Mouse (Mus musculus) CD4-positive naive resting alpha-beta T cell, adult 57 days (primary cell): ENCODE data around the gene Psmf1. TPM values are rescaled to one million over a fixed set of nuclear protein-coding genes. Genes with fewer than 3 reads are reported as not detected.

Experiments used
- total RNA-seq: library from RNA; stranded (reverse); gene quantifications from one replicate; pipeline ENCODE4 v1.2.4, GENCODE M21; 2023

The Psmf1 gene
- total RNA-seq, result 50.2 TPM

GRCm38 (mm10) chr2:151743845-151744244 lies at the start of gene Psmf1:
TSS of gene Psmf1 (minus strand) at chr2:151744186.

GRCm38 (mm10) chr2:151701231-151702145 lies 42.5 kb downstream of the Psmf1 start, which contains the start of gene Tmem74b:
TSS of gene Tmem74b (plus strand) at chr2:151702008.

GRCm38 (mm10) chr2:151668433-151668832 lies 75.6 kb downstream of the Psmf1 start, which contains the start of gene Rad21l:
TSS of gene Rad21l (minus strand) at chr2:151668533.

Other genes starting within 250 kb of the Psmf1 start
- 176 TPM for gene Fkbp1a, start 201.7 kb downstream of the Psmf1 start, total RNA-seq
- gene Sdcbp2, start 171.6 kb downstream of the Psmf1 start, total RNA-seq, result 11.5 TPM
- gene Snph, start 111.6 kb downstream of the Psmf1 start, total RNA-seq, result 9.8 TPM
- gene Rad21l, start 75.7 kb downstream of the Psmf1 start, total RNA-seq, result not detected
- gene Tmem74b, start 42.2 kb downstream of the Psmf1 start, total RNA-seq, result not detected
- gene Rspo4, start 98.7 kb upstream of the Psmf1 start, total RNA-seq, result not detected
- gene Angpt4, start 167.0 kb upstream of the Psmf1 start, total RNA-seq, result not detected
- gene Fam110a, start 236.0 kb upstream of the Psmf1 start, total RNA-seq, result 5.3 TPM